Mouse (Mus musculus) cerebellum, adult 2 months (tissue): ENCODE measurements around the gene Flnc. TPM values are rescaled to one million over a fixed set of nuclear protein-coding genes. Genes with fewer than 3 reads are reported as not detected.

ENCODE experiments used
- DNase-seq, 2 experiments: peaks; one replicate each; pipeline ENCODE4 v3.0.0; 2021
- H3K27ac ChIP-seq: fragments of 200-500 bp; 2 replicates; pipeline ENCODE4 v1.5.1; 2012; ENCODE audit warnings: low read length, control low read depth, inconsistent platforms; ENCODE audit not compliant: insufficient read depth
- H3K27me3 ChIP-seq: fragments of 200-500 bp; 2 replicates; pipeline ENCODE4 v1.6.1; 2012; ENCODE audit warnings: inconsistent platforms, mild to moderate bottlenecking, low read length, moderate library complexity; ENCODE audit not compliant: control insufficient read depth, insufficient read depth
- H3K4me1 ChIP-seq: fragments of 200-500 bp; 2 replicates; pipeline ENCODE4 v1.6.1; 2011; ENCODE audit warnings: low read length; ENCODE audit not compliant: control insufficient read depth, insufficient read depth
- H3K4me3 ChIP-seq: fragments of 200-500 bp; replicated peaks from 2 replicates; pipeline ENCODE3; 2011; ENCODE audit warnings: mild to moderate bottlenecking, low read depth, low read length, control low read depth; ENCODE audit not compliant: insufficient read depth
- CTCF ChIP-seq: fragments of 200-500 bp; IDR thresholded peaks from 2 replicates; pipeline ENCODE4 v1.5.1; 2011; ENCODE audit warnings: low read depth, mild to moderate bottlenecking, control low read depth, low read length, moderate library complexity, borderline replicate concordance; ENCODE audit not compliant: insufficient read depth
- POLR2A ChIP-seq: fragments of 200-500 bp; IDR thresholded peaks from 2 replicates; pipeline ENCODE4 v1.6.1; 2011; ENCODE audit warnings: low read length, control low read depth, borderline replicate concordance; ENCODE audit not compliant: insufficient read depth
- WGBS: fragments of 180-500 bp; shearing (Covaris S2); methylation state at CpG from one replicate; pipeline ENCODE4 v1.1.7; 2018; 5-methylcytosine and 5-hydroxymethylcytosine counted together
- polyA plus RNA-seq: library from polyadenylated mRNA; depleted of rRNA; stranded (reverse); fragments of >200 nt; gene quantifications from 2 replicates; pipeline ENCODE4 v1.2.3, GENCODE M21; 2012

Flnc gene
- polyA plus RNA-seq, 1 experiment = 0.72 TPM

- Histone ChIP-seq H3K4me3 (no peak overlapping the region), H3K4me1 (no peaks in the 10 kb centered on the region), H3K27ac (no peak overlapping the region), H3K27me3 (no peaks in the 10 kb centered on the region)
- no peak for DNase-seq
- TF ChIP-seq CTCF = no peak
- TF ChIP-seq POLR2A = no peak
- WGBS = 97% methylated on average over 7 of the region's 7 CpGs
Observed at GRCm38 (mm10) chr6:29445354-29445753, 12.3 kb downstream of the Flnc start.

DNA sequence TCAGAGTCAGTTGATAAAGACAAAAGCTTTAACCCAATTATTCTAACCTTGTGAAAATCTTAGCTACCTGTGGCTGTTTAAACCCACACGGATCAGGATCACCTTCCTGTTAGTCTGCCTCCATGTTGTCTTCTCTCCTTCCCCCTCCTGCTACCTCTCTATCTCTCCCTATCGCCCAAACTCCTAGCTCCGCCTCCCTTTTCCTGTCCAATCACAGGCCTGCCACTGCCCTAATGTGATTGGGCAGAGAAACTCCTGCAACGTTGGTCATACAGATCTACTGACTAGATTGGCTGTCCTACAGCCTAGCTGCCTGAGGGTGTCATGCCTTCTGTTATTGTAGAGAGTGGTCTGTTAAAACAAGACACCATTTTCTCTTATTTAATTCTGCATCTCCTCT is 16.8 kb downstream of the Flnc start:
- TF ChIP-seq POLR2A = no peak
- TF ChIP-seq CTCF = no peak
- DNase-seq = no peak
- Histone ChIP-seq H3K27me3 (no peaks in the 10 kb centered on the region), H3K4me1 (no peaks in the 10 kb centered on the region), H3K4me3 (no peak overlapping the region), H3K27ac (no peak overlapping the region)
- WGBS = 36% methylated on average over 4 of the region's 4 CpGs

GRCm38 (mm10) chr6:29450667-29451066 is 17.6 kb downstream of the Flnc start:
- TF ChIP-seq CTCF (no peak), POLR2A (no peak)
- Histone ChIP-seq H3K4me3 (no peak overlapping the region), H3K27me3 (no peaks in the 10 kb centered on the region), H3K27ac (no peak overlapping the region), H3K4me1 (no peaks in the 10 kb centered on the region)
- 90% methylated on average over 6 of the region's 6 CpGs for WGBS
- no peak for DNase-seq

DNA sequence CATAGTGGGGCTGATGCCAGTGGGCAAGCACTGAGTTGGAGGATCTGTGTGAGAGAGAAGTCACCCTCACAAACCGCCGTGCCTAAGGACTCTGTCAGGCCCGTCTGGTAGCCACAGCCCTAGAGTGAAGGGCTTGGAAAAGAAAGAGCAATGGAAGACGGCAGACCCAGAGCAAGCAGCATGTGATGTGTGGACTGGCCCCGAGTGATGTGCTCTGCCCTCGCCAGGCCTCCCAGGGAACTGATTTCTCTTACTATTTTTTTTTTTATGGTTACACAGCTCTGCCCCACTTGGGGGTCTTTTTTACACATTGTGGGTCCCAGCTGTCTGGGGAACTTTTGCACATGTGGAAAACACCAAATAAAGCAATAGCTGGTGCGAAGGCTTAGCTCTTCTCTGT is 28.4 kb downstream of the Flnc start:
- WGBS = 42% methylated on average over 7 of the region's 7 CpGs
- no peaks in the 10 kb centered on the region for H3K4me1 ChIP-seq

DNA sequence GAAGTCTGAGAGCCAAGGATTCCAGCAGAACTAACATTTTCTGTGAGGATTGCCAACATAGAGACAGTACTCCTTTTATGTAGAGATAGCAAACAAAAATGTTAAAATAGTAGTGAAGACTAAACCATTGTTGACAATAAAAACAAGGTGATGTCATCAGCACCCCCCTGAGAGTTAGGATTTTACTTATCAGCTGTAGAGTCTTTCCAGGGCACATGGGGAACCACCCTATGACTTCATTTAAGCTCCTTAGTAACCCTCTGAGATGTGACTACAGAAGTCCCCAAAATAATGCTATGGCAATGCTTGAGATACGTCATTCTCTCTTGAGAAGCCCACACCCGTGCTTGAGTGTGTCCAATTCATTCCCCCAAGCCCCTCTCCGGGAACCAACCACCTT is 30.3 kb downstream of the Flnc start:
- Histone ChIP-seq H3K4me3 (no peak overlapping the region), H3K4me1 (no peaks in the 10 kb centered on the region), H3K27me3 (no peaks in the 10 kb centered on the region), H3K27ac (no peak overlapping the region)
- DNase-seq = no peak
- WGBS = 73% methylated on average over 3 of the region's 3 CpGs
- no peak for TF ChIP-seq POLR2A
- no peak for TF ChIP-seq CTCF

More for the DNA sequence above, 28.4 kb downstream of the Flnc start:
- no peaks in the 10 kb centered on the region for H3K27me3 ChIP-seq
- TF ChIP-seq CTCF (no peak), POLR2A (no peak)
- no peak overlapping the region for H3K27ac ChIP-seq
- no peak for DNase-seq
- no peak overlapping the region for H3K4me3 ChIP-seq

DNA sequence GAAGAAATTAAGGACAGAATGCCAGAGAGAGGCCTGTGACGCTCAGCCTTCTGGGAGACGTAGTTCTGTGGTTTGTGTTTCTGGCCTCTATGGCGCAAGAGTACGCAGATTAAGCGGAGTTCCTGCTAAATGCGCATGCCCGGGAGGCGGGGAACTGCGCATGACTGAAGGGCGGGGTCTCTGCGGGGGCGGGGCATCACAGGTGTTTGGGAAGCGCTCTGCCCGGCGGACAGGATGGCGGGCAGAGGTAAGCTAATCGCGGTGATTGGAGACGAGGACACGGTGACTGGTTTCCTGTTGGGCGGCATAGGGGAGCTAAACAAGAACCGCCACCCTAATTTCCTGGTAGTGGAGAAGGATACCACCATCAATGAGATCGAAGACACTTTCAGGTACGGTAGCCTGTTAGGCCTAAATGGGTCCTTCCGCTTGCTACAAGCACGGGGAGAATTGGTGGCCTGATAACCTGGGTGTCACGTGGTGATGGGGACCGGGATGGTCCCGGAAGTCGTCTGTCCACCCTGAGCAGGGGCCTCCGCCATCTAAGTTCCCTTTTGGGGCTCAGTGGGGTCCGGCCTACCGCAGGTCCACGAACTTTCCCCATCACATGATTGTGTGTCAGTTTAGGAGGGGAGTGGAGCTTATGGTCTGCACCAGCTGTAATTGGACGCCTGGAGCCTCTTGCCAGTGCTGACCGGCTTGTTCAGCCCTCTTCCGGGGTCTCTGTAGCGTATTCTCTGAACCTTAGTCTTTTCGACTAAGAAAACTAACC is 34.7 kb downstream of the Flnc start, which contains the start of gene Atp6v1f:
Atp6v1f (plus strand) TSS at position 136 of the 772 bp plus-strand sequence.
- peak; percentile 55 for TF ChIP-seq POLR2A
- TF ChIP-seq CTCF = no peak
- WGBS = under 1% methylated on average over 39 of the region's 39 CpGs
- DNase-seq = peak; percentile 93 to 94
- H3K4me1 ChIP-seq = peaks cover 3% of the 10 kb centered on the region; the same call in 1 of the 2 replicates
- H3K27ac ChIP-seq = peak within 1 kb of the TSS; percentile 31; the same call in 1 of the 2 replicates
- no peaks in the 10 kb centered on the region for H3K27me3 ChIP-seq
- H3K4me3 ChIP-seq = peak within 1 kb of the TSS; percentile 92

- no peak overlapping the region for H3K27ac ChIP-seq
- WGBS = 88% methylated on average over 3 of the region's 3 CpGs
- TF ChIP-seq CTCF = no peak
- TF ChIP-seq POLR2A = no peak
- peaks cover 3% of the 10 kb centered on the region; the same call in 1 of the 2 replicates for H3K4me1 ChIP-seq
- H3K4me3 ChIP-seq = no peak overlapping the region
- H3K27me3 ChIP-seq = no peaks in the 10 kb centered on the region
- DNase-seq = no peak
Observed at GRCm38 (mm10) chr6:29468851-29469250, 35.8 kb downstream of the Flnc start.

- H3K4me1 ChIP-seq = peaks cover 3% of the 10 kb centered on the region; the same call in 1 of the 2 replicates
- no peak within 1 kb of the TSS for H3K4me3 ChIP-seq
- TF ChIP-seq POLR2A (no peak), CTCF (no peak)
- H3K27ac ChIP-seq = no peak within 1 kb of the TSS
- WGBS = 89% methylated on average over 4 of the region's 4 CpGs
- no peak for DNase-seq
- no peaks in the 10 kb centered on the region for H3K27me3 ChIP-seq
Observed at GRCm38 (mm10) chr6:29471137-29471536, 38.1 kb downstream of the Flnc start, which contains the start of gene Atp6v1fnb. Atp6v1fnb (plus strand) TSS chr6:29471437.
